Mouse (Mus musculus): ENCODE results near the gene Gm47841.

- no peak for TF ChIP-seq CTCF (IDR thresholded peaks at IDR 0.05; ENCODE audit: control insufficient read depth, insufficient read depth, insufficient replicate concordance, low read depth, low read length)
- no peak for TF ChIP-seq POLR2A (IDR thresholded peaks at IDR 0.05; ENCODE audit: control insufficient read depth, low read depth, low read length)
Observed at GRCm38 (mm10) chr15:101005717-101006116, 41.5 kb downstream of the Gm47841 start.
